Mouse (Mus musculus): ENCODE results near the gene Gm28230. TPM values are rescaled to one million over a fixed set of nuclear protein-coding genes. Genes with fewer than 3 reads are reported as not detected.

Gm28230 gene
- polyA plus RNA-seq (2012; rRNA removed): 0.04 and 0.10 TPM in 2 replicates

DNA sequence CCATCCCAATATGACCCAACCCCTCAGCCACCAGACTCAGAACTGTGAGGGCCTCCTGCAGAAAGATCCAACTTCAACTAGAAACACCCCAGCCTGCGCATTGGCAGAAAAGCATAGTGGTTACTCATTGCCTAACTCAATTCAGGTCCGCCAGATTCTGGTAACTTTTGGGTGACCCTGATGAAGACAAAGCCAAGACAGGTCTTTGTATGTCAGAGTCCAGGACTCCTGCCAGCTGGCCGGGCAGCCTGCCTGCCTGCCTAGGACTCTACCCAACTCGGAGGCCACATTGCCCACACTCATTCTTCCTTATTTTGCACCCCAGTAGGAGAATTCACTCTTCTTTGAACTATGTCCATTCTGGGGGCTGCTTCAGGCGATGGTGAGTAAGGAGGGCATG is at the start of gene Gm28230:
Gm28230 (plus strand) TSS at position 178 of the 400 bp plus-strand sequence.
- WGBS: 48% methylated on average over 5 of the region's 5 CpGs
- H3K27ac ChIP-seq (ENCODE audit: insufficient read depth, low read depth, low read length): no peak within 1 kb of the TSS
- no peak for TF ChIP-seq POLR2A (IDR thresholded peaks at IDR 0.05; ENCODE audit: low read depth, low read length)
- TF ChIP-seq CTCF (IDR thresholded peaks at IDR 0.05; ENCODE audit: extremely low read depth, insufficient read length, insufficient replicate concordance, low read depth, low read length): no peak
- H3K36me3 ChIP-seq (ENCODE audit: control insufficient read depth, insufficient read depth, low read length): no peaks in the 10 kb centered on the region
- H3K4me3 ChIP-seq (ENCODE audit: low read depth, low read length): peak within 1 kb of the TSS; percentile 23
- H3K4me1 ChIP-seq (ENCODE audit: control insufficient read depth, insufficient read depth, insufficient read length, low read length): peaks cover 6% of the 10 kb centered on the region
- H3K27me3 ChIP-seq (ENCODE audit: control insufficient read depth, insufficient read depth, low read length): peaks cover 40% of the 10 kb centered on the region

DNA sequence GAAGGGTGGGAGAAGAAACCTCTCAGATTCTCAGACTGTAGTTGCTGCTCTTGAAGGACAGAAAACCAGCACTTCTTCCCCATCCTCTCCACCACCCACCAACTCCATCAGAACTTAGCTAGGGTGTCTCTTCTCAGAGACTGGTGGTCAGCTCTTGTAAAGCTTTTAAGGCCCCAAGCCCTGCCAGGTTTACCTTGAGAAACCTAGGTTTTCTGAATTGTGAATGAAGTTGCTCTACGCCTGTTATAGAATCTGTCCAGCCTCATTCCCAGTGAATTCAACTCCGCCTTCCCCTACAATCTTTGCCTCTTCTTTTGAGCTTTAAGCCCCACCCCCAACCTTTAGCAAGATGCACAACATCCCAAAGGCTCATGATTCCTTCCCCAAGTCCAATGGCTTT is 49.4 kb upstream of the Gm28230 start:
- TF ChIP-seq CTCF (IDR thresholded peaks at IDR 0.05; ENCODE audit: extremely low read depth, insufficient read length, insufficient replicate concordance, low read depth, low read length) (no peak), POLR2A (IDR thresholded peaks at IDR 0.05; ENCODE audit: low read depth, low read length) (no peak)
- H3K27ac ChIP-seq (ENCODE audit: insufficient read depth, low read depth, low read length): no peak overlapping the region
- peaks cover 6% of the 10 kb centered on the region for H3K4me1 ChIP-seq (ENCODE audit: control insufficient read depth, insufficient read depth, insufficient read length, low read length)
- peaks cover 93% of the 10 kb centered on the region for H3K27me3 ChIP-seq (ENCODE audit: control insufficient read depth, insufficient read depth, low read length)
- H3K4me3 ChIP-seq (ENCODE audit: low read depth, low read length): no peak overlapping the region
- H3K36me3 ChIP-seq (ENCODE audit: control insufficient read depth, insufficient read depth, low read length): no peaks in the 10 kb centered on the region
- 26% methylated on average over 2 of the region's 2 CpGs for WGBS

DNA sequence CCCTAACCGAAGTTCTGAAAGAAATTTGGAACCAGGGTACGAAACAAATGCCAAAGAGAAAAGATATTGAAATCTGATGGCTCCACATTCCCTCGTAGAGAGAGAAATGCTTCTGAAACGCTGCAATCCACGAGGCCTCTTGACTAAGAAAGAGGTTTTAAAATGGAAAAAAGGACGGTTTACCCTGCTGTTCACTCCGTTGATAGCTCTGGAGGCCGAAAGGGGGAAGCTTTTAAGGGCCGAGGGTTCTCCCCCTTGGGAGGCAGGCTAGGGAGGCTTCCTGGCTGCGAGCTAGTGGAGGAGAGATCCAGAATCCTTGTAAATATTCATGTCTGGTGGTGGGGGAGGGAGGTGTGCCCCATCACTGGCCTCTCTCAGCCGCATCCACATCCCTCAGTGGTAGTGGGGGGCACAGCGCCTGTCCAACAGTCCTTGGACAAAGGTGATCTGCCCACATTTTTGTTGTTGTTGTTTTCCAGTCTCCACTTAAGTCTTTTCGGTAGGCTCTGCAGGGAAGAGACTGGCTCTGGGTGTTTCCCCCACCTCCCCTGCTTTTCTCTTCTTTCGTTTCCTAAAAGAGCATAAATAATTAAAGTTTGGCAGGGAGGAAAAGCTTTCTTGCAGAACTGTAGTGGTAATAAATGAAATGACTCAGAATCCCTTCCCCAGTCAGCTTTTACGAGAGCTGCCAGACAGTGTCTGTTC is 47.5 kb upstream of the Gm28230 start, which contains the start of gene Hoxd11:
Hoxd11 (plus strand) TSS at position 667 of the 705 bp plus-strand sequence.
- 5% methylated on average over 15 of the region's 15 CpGs for WGBS
- Histone ChIP-seq H3K27ac (ENCODE audit: insufficient read depth, low read depth, low read length) (no peak within 1 kb of the TSS), H3K4me3 (ENCODE audit: low read depth, low read length) (no peak within 1 kb of the TSS), H3K27me3 (ENCODE audit: control insufficient read depth, insufficient read depth, low read length) (peaks cover 93% of the 10 kb centered on the region), H3K4me1 (ENCODE audit: control insufficient read depth, insufficient read depth, insufficient read length, low read length) (peaks cover 3% of the 10 kb centered on the region; the same call in 1 of the 2 replicates), H3K36me3 (ENCODE audit: control insufficient read depth, insufficient read depth, low read length) (no peaks in the 10 kb centered on the region)
- TF ChIP-seq CTCF (IDR thresholded peaks at IDR 0.05; ENCODE audit: extremely low read depth, insufficient read length, insufficient replicate concordance, low read depth, low read length) (no peak), POLR2A (IDR thresholded peaks at IDR 0.05; ENCODE audit: low read depth, low read length) (no peak)

DNA sequence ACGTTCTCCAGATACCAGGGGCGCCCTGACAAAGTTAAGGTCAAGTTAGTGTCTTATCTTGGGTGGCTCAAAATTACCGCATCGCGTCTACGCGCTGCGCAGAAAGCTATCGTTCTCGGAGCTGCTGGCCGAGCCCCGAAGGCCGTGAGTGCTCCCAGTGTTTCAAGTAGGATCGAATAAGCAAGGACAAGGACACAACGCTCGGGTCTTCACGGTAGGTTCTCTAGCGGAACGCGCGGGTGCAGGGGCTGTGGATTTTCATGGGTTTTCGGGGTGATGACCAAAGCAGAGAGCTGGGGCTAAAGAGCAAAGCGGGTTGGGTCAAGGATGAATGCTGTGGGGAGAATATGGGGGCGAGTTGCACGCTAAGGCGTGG is 46.9 kb upstream of the Gm28230 start:
- Histone ChIP-seq H3K27ac (ENCODE audit: insufficient read depth, low read depth, low read length) (no peak overlapping the region), H3K27me3 (ENCODE audit: control insufficient read depth, insufficient read depth, low read length) (peaks cover 95% of the 10 kb centered on the region), H3K4me1 (ENCODE audit: control insufficient read depth, insufficient read depth, insufficient read length, low read length) (peaks cover 3% of the 10 kb centered on the region; the same call in 1 of the 2 replicates), H3K4me3 (ENCODE audit: low read depth, low read length) (no peak overlapping the region), H3K36me3 (ENCODE audit: control insufficient read depth, insufficient read depth, low read length) (no peaks in the 10 kb centered on the region)
- no peak for TF ChIP-seq CTCF (IDR thresholded peaks at IDR 0.05; ENCODE audit: extremely low read depth, insufficient read length, insufficient replicate concordance, low read depth, low read length)
- no peak for TF ChIP-seq POLR2A (IDR thresholded peaks at IDR 0.05; ENCODE audit: low read depth, low read length)
- WGBS: 2% methylated on average over 26 of the region's 26 CpGs

DNA sequence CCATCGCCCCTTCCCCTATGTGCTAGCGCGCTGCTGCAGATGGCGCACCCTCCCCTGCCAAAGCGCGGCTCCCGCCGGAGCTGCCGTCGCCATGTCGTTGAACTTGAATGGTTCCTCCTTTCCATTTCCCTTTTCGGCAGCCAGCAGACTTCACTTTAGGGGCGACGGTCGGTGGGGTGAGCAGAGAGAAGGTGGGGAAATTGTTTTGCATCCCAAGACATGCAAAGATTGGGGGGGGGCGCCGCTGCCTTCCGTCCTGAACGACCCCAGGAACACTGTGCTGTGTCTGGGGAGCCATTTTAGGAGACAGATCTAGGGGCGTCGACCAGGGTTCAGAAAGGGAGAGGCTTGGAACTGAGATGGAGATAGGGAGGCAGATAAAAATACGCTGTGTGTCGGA is 46.5 kb upstream of the Gm28230 start:
- Histone ChIP-seq H3K27ac (ENCODE audit: insufficient read depth, low read depth, low read length) (no peak overlapping the region), H3K4me3 (ENCODE audit: low read depth, low read length) (no peak overlapping the region), H3K27me3 (ENCODE audit: control insufficient read depth, insufficient read depth, low read length) (peaks cover 91% of the 10 kb centered on the region), H3K36me3 (ENCODE audit: control insufficient read depth, insufficient read depth, low read length) (no peaks in the 10 kb centered on the region), H3K4me1 (ENCODE audit: control insufficient read depth, insufficient read depth, insufficient read length, low read length) (peaks cover 3% of the 10 kb centered on the region; the same call in 1 of the 2 replicates)
- no peak for TF ChIP-seq POLR2A (IDR thresholded peaks at IDR 0.05; ENCODE audit: low read depth, low read length)
- TF ChIP-seq CTCF (IDR thresholded peaks at IDR 0.05; ENCODE audit: extremely low read depth, insufficient read length, insufficient replicate concordance, low read depth, low read length): no peak
- WGBS: 4% methylated on average over 23 of the region's 23 CpGs

DNA sequence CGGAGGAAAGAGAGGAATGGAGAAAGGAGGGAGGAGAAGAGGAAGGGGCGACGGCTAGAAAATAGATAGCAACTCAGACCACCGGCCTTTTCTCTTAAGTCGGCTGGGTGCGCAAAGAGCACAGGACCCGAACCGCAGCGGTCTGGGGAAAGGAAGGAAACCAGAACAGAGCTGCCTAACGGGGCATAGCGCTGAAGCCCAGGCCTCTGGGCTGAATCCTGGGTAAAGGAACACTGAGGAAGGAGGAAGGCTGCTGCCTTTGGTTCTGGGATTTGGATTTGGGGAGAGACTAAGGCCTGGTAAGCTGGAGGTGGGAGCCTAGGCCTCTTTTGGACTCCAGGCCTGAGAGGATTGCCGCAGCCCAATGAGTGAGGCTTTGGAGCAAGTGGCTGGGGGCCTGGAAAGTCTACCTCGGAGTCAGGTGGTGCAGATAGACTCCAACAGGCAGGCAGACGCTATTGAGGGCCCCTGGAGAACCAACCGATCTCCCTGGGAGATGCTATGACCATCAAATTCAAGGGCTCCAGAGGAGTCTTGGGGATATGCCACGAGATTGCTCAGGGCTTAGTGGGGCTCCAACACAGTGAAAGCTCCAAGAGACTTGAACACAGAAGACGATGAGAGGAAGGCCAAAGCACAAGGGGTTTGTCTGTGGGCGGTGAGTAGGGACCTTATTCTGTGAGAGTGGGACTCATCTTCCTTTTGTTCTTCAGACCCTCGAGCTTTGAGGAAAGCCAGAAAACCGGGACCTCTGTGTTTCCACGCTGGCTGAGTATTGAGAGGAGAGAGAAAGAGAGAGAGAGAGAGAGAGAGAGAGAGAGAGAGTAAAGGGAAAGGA is 45.7 kb upstream of the Gm28230 start:
- peaks cover 83% of the 10 kb centered on the region for H3K27me3 ChIP-seq (ENCODE audit: control insufficient read depth, insufficient read depth, low read length)
- no peak overlapping the region for H3K4me3 ChIP-seq (ENCODE audit: low read depth, low read length)
- TF ChIP-seq POLR2A (IDR thresholded peaks at IDR 0.05; ENCODE audit: low read depth, low read length): no peak
- no peak for TF ChIP-seq CTCF (IDR thresholded peaks at IDR 0.05; ENCODE audit: extremely low read depth, insufficient read length, insufficient replicate concordance, low read depth, low read length)
- WGBS: 5% methylated on average over 21 of the region's 21 CpGs
- H3K27ac ChIP-seq (ENCODE audit: insufficient read depth, low read depth, low read length): no peak overlapping the region
- H3K36me3 ChIP-seq (ENCODE audit: control insufficient read depth, insufficient read depth, low read length): no peaks in the 10 kb centered on the region
- H3K4me1 ChIP-seq (ENCODE audit: control insufficient read depth, insufficient read depth, insufficient read length, low read length): peaks cover 3% of the 10 kb centered on the region; the same call in 1 of the 2 replicates
